Mouse (Mus musculus): ENCODE measurements around the gene Zfp568. TPM values are rescaled to one million over a fixed set of nuclear protein-coding genes. Genes with fewer than 3 reads are reported as not detected.

Gene Zfp568
- polyA plus RNA-seq, 1 experiment = 2.5 TPM

DNA sequence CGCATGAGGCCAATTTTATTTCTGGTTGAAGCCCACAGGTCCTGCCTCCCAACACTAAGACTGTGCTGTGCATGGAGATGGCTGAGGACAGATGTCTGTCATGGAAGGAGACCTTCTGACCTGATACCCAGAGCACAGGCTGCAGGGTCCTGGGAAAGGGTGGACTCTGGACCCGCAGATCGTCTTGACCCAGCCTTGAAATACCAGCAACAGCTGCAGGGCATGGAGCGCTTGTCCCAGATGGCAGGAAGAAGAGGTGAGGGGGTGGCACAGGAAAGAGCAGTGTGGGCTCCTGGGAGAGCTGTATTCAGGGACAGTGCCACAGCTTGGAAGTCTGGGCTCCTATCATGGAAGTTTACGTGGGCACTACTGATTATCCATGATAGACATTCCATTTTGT lies 3.8 kb downstream of the Zfp568 start:
- no peak for DNase-seq (ENCODE audit: extremely low spot score in 1 of 2, low spot score in 1 of 2)

DNA sequence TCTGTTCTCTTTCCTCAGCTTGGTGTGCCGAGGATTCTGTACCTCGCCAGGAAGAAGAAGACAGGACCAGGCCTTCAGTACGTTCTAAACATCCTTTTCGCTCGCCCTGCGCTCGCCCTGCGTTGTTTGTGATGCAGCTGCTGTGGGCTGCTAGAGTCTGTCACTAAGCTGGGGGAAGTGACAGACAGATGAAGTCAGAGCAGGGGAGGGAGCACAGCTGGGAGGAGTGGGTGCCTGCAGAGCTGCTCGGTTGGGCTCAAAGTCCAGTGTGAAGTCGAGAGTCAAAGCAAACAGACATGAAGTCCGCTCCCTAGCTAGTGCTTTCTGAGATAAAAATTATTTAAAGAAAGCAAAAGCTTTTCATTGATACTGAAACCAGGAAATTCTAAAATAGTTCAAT lies 5.3 kb downstream of the Zfp568 start:
- no peak for DNase-seq (ENCODE audit: extremely low spot score in 1 of 2, low spot score in 1 of 2)

DNA sequence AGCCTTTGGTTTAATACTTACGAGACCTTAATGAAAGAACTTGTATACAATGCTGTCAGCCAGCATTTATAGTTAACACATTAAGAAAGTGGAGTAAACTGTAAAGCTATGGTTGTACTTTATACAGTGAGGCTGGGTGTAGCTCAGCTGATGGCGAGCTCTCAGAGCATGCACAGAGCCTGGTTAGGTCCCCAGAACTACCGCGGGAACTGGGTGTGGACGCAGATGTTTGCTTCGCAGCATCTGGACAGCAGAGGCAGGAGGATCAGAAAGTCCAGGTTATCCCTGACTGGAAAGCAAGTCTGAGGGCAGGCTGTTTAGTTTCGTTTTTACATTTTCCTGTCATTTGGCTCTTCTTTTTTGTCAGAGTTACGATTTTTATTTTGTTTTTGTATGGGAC lies 8.9 kb downstream of the Zfp568 start:
- DNase-seq (ENCODE audit: extremely low spot score in 1 of 2, low spot score in 1 of 2) = no peak

DNA sequence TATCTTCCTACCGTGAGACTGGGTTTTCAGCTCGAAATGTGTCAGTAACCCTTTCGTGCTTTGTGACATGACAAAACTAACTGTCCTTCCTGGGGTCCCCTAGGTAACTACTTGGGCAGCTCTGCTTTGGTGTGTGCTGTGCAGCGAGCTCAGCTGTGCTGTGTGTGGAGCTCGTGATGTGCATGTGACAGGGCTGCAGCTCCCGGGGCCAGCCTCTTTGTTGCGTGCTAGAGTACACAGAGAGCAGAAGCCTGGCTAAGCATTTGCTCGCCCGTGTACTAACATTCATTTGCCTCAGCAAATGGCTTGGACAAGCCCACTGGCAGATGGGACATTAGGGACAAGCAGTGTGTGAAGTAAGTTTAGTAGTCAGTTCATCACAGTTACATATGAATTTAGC lies 9.6 kb downstream of the Zfp568 start:
- DNase-seq (ENCODE audit: extremely low spot score in 1 of 2, low spot score in 1 of 2) = no peak

DNA sequence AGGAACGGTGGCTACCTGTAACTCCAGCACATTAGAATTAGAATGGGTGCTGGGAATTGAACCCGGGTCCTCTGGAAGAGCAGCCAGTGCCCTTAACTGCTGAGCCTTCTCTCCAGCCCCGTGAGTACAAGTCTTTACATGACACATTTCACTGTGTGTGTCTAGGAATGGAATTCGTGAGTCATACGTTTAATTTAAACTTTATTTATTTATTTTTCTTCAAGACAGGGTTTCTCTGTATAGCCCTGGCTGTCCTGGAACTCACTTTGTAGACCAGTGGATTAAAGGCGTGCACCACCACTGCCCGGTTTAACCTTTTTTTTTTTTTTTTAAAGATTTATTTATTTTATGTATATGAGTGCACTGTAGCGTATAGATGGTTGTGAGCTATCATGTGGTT lies 11.4 kb downstream of the Zfp568 start:
- no peak for DNase-seq (ENCODE audit: extremely low spot score in 1 of 2, low spot score in 1 of 2)

DNA sequence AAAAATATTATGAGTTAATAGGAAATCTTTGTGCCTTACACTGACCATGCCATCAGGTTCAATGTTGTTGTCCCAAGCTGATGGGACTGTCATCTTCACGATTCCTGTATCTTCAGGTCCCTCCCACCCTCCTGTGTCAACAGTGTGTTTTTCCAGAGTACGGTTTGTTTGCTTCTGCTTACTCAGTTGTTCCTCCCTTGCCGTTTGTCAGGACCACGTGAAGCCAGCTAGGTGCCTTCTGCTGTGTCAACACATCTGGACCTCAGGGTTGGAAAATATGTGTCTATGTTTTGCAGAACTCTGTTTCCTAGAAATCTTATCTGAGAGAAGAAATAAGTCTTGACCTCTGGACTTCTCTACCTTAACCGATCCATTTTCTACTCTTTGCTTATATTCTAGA lies 16.8 kb downstream of the Zfp568 start:
- DNase-seq (ENCODE audit: extremely low spot score in 1 of 2, low spot score in 1 of 2) = no peak

DNA sequence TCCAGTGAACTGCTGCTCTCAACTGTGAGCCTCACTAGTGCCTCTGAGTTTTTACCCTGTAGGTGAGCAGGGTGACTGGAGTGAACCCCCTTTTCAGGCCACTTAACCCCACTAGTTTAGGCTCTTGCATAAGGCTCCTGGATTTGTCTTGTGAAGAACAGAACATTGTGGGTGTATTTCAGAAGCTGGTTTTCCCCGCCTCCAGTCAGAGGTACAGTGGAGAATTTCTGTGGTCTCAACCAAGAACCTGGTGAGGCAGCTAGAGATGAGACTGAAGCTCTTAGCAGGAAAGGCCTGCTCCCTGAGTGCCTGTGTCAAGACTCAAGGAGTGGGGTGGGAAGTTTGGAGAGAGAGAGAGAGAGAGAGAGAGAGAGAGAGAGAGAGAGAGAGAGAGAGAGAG lies 23.8 kb downstream of the Zfp568 start:
- peak in 1 of 2 experiments; percentile 41 for DNase-seq (ENCODE audit: extremely low spot score in 1 of 2, low spot score in 1 of 2)

DNA sequence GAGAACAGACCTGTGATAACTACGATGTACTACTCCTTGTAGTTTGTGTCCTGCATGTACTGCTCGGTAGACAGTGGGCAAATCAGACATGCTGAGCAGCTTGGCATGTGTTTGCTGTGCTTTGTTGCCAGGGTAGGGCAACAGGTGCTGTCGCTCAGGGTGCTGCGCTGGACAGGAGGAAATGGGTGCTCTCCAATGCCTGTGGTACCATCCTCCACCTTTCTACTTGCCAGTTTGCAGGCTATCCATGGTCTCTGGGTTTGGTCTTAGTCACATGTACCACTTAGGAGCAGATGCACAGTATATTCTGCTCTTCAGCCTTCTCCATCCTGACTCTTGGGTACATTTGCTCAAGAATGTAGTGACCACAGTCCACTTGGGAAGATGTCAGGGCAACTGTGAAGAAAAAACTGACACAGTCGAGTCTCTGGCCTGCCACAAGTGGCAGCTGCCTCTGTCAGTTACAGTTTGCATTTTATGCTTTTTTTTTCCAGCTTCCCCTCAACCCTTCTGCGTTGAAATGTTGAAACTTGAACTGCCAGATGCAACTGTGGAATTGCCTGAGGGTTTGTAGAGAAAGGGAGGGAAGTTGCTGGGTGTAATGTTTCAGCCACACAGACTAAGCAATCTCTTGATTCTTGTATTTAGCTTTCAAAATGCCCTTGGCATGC lies 24.4 kb downstream of the Zfp568 start:
- DNase-seq (ENCODE audit: extremely low spot score in 1 of 2, low spot score in 1 of 2) = no peak

DNA sequence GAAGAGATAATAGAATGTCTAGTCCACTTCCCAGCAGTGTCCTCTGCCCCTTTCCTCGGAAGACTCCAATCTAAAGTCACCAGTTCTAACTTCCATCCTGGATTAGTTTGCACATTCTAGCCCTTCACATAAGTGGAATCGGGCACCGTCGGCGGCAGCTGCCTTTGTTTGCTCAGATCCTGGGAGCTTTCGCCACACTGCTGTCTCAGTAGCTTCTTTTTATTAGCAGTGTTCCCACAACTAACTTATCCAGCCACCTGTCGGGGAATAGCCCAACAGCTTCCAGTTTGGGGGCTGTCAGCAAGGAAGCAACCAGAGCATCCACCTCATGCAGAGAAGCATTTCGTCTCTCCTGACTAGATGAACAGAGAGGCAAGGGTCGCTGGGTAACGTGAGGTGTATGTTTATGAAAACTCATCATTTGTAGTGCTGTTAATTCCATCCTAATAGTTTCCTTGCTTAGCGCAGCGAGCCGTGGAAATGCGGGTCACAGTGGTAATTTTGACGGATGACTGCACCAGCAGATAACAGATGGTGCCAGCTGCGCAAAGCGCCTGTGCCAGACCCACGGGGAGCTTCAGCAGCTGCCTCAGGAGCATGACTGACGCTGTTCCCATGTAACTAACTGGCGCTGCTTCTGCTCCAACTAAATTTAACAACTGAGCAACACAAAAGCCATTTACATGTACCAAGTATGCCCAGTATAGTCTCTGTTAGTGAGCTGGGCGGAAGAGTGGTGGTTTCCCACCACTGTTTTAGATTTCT lies 25.7 kb downstream of the Zfp568 start:
- DNase-seq (ENCODE audit: extremely low spot score in 1 of 2, low spot score in 1 of 2) = peak; percentile 47 to 74

DNA sequence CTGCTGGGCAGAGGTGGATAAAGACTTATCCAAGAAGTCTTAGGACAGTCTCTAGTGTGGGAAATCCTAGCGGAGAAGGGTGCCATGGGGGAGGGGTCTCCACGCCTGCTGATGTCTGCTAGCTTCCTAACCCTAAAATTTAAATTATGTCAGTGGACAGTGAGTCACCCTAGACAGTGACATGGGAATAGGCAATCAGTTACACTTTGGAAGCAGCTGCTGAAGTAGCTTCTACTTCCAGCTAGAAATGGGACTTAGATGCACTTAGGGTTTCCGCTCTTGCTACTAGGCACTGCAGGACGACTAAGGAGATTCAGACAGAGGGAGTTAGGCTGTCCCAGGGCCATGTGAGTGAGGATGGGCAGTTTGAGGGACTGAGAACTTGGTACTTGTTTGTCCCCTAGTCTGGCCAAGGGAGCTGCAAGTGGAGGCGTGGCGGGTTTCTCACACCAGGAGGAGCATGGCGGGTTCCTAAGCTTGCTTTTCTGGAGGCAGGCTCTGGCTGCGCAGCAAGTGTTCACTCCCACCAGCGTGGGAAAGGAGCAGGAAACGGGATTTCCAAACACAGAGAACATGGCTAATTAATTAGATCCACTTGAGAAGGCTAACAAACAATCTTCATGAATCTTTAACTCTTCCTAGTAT lies 26.9 kb downstream of the Zfp568 start:
- peak in 1 of 2 experiments; percentile 40 for DNase-seq (ENCODE audit: extremely low spot score in 1 of 2, low spot score in 1 of 2)

DNA sequence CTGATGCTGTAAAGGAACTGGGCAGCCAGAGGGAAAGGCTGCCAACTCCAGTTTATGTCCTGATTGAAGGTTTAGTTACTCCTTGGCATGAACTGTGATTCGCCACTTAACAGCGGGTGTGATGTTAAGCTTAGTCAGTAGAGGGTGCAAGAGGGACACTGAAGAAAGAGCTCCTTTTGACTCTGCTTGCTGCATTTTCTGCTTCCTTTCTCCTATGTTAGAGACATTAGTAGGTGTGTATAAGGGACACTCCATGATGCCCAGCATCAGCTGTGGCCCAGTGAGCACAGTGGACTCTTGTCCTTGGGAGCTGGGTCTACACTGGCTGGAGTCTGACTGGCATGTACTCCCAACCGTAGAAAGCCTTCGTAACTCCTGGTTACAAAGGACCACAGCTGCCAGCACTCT lies 29.2 kb downstream of the Zfp568 start:
- peak; percentile 56 to 83 for DNase-seq (ENCODE audit: extremely low spot score in 1 of 2, low spot score in 1 of 2)

DNA sequence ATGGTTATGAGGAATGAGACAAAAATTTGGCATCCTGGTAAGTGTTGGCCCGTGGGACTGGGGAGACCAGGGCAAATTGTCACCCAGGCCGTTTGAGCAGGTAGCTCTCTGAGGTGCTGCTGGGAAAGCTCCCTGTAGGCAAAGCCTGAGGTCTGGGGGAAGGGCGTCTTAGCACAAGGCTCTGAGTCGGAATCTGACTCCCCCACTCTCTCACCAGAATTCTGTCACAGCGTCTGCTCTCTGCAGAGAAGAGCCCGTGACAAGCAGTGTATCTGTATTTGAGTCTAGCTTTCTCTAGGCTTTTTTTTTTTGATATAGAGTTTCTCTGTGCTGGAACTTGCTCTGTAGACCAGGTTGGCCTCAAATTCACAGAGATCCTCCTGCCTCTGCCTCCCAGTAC lies 33.5 kb downstream of the Zfp568 start:
- DNase-seq (ENCODE audit: extremely low spot score in 1 of 2, low spot score in 1 of 2) = no peak

DNA sequence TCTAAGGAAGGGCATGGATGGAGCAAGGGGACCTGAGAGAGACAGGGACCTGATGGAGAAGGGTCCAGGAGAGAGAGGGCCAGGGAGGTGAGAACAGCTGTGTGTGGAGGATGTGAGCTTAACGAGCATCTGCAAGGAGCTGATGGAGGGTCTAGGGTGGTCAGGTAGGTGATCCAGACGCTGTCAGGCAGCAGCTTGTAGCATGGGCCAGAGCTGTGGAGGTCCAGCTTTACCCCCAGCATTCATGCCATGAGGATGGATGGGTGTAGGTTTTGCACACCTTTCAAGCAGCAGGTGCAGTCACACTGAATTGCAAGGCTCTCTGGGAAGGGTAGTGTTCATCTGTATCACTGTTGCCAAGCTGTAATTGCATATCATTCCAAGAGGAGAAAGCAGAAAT lies 35.8 kb downstream of the Zfp568 start:
- no peak for DNase-seq (ENCODE audit: extremely low spot score in 1 of 2, low spot score in 1 of 2)

DNA sequence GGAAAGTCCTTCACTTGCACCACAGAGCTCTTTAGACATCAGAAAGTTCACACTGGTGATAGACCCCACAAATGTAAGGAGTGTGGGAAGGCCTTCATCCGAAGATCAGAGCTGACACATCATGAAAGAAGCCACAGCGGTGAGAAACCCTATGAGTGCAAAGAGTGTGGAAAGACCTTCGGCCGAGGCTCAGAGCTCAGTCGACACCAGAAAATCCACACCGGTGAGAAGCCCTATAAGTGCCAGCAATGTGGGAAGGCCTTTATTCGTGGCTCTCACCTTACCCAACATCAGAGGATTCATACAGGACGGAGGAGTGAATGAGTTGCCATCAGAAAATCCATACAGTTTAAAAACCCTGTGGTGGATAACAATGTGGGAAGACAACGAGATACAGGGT lies 39.6 kb downstream of the Zfp568 start:
- no peak for DNase-seq (ENCODE audit: extremely low spot score in 1 of 2, low spot score in 1 of 2)

DNA sequence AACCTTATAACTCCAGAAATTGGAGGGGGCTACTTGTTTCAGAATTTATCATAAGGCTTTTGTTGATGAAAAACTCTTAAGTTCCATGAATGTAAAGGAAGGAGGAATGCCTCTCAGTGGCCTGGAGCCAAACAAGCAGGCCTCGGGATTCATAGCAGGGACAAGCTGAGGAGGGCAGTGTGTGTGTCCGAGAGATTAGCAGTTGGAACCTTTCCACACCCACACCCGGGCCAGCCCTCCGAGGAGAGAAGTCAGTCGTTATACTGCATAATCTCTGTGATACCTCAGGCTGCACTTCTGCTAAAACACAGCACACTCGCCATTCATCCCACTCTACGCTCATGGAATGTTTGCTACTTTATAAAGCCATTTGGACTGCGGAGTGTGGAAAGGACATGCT lies 40.0 kb downstream of the Zfp568 start:
- no peak for DNase-seq (ENCODE audit: extremely low spot score in 1 of 2, low spot score in 1 of 2)

DNA sequence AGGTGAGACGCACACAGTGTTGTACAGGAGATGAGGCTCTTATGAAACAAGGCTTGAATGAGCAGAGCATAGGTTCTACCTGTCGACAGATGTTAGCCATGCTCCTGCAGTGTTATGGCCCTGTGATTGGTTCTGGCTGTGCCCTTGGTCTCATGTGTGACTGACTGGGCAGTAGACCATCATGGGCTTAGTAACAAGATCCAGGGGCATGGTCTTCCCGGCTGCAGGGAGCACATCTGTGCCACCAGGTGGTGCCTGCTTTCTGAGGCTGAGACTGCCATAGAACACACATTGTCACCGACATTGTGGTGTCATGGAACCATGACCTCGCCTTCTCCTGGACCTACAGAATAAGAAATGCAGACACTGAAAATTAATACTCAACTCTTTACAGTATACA lies 41.6 kb downstream of the Zfp568 start:
- DNase-seq (ENCODE audit: extremely low spot score in 1 of 2, low spot score in 1 of 2) = no peak

DNA sequence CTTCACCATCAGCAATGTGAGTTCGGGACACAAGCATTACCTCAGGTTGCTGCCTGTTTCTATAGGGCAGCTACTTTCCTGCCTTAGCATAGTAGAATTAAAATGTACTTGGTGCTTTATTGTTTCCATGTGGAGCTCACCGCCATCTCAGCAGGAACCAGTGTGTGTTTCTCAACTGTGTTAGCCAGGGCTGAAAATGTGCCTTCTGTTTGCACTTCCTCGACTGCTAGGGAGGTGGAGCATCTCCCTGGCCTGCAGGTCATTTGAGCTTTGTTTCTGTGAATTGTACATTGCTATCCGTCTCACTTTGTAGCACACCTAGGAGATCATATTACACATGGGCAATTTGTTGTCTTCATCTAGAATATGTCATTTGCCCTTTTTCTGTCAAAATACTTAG lies 43.6 kb downstream of the Zfp568 start:
- DNase-seq (ENCODE audit: extremely low spot score in 1 of 2, low spot score in 1 of 2) = no peak

DNA sequence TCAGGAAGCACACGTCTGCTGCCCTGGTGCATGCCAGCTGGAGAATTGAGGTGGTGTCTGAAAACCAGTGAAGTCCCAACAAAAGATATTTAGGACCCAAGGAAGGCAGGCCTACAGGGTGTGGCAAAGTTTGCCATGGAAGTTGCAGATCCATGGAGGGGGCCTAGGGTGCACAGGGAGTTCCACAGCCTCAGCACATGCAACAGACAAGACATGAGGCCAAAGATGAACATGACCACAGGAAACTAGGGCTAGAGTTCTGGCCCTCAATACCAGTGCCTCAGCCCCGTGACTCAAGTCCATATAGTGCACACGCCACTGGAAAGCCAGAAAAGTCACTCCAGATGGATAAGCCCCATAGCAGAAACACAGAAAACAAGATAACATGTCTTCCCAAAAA lies 44.8 kb downstream of the Zfp568 start:
- no peak for DNase-seq (ENCODE audit: extremely low spot score in 1 of 2, low spot score in 1 of 2)

DNA sequence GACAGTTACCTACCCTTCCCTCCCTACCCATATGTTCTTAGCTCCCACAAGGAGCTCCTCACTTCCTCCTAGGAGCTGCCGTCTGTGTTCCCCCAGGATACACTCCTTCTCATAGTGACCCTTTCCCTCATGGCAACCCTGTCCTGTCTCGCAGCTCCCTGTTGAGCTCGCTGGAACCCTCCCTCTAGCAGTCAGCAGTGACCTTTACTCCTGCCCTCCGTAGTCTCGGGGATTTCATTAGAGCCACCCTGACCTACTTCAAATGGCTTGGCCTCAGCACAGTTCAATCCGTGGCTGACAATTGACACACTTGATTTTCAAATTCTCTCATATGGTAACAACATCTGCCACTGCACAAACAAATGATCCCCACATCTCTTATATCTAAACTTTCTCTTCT lies 46.9 kb downstream of the Zfp568 start:
- DNase-seq (ENCODE audit: extremely low spot score in 1 of 2, low spot score in 1 of 2) = no peak

DNA sequence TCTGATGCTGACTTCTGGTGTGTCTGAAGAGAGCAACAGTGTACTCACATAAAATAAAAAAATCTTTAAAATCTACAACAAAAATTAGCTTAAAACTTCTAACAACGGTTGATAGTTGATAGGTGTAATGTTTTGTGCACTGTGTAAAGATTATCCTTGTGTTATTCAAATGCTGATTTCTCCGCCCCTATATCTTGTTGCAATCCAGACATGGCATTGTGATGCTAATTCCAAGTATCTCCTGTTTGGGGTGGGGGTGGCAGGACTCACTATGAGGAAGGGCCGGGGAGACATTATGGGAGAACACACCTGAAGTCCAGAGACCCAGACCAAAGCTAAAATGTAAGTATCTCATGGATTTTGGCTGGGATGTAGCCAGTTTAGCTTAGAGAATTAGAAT lies 47.6 kb downstream of the Zfp568 start:
- no peak for DNase-seq (ENCODE audit: extremely low spot score in 1 of 2, low spot score in 1 of 2)

DNA sequence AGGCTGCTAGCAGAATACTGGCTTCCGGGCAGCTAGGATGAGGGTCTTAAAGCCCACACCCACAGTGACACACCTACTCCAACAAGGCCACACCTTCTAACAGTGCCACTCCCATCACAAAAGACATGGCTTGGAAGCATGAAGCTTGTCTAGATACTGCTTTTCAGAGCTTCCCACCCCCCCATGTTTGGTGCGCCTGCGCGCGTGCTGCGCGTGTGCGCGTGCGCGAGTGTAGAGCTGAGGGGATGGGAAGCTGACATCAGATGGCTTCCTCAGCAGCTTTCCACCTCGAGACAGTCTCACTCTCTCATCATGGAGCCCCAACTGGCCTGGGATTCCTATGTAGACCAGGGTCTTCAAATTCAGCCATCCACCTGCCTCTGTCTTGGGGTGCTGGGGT lies 50.6 kb downstream of the Zfp568 start:
- no peak for DNase-seq (ENCODE audit: extremely low spot score in 1 of 2, low spot score in 1 of 2)

DNA sequence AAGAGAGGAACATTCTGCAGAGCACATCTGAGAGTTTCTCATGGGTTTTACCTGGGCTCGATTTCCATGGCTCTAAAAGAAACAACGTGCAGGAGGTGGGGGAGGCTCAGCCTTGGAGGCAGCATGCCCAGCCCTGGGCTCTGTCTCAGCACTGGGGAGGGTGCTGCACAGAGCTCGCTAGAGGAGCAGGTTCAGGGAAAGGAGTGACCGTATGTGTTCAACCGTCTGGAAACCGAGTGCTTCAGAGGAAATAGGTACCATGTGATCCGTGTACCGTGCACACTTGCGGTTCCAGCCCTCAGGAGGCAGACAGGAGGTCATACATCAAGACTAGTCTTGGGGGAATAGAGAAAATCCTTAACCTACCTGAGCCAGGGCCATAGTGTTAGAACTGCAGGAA lies 60.6 kb downstream of the Zfp568 start:
- DNase-seq (ENCODE audit: extremely low spot score in 1 of 2, low spot score in 1 of 2) = no peak

Data from frontal cortex, adult 2 months (tissue).